Mouse (Mus musculus) lung, adult 2 months (tissue): ENCODE results near the gene Zfp995. TPM values are rescaled to one million over a fixed set of nuclear protein-coding genes. Genes with fewer than 3 reads are reported as not detected.
"Not testable (repeated sequence)": the region's sequence is repeated elsewhere in the genome, so short reads cannot be mapped to it uniquely, and the experiment has no call there.

Experiments used
- DNase-seq: peaks from one replicate; pipeline ENCODE4 v3.0.0; 2022
- H3K4me1 ChIP-seq: fragments of 200-500 bp; 2 replicates; pipeline ENCODE4 v1.6.1; 2011; ENCODE audit warnings: low read length; ENCODE audit not compliant: control insufficient read depth, insufficient read depth
- H3K4me3 ChIP-seq: fragments of 200-500 bp; replicated peaks from 2 replicates; pipeline ENCODE3; 2011; ENCODE audit warnings: low read depth, mild to moderate bottlenecking, control low read depth, low read length; ENCODE audit errors: extremely low read depth
- CTCF ChIP-seq: fragments of 200-500 bp; IDR thresholded peaks from 2 replicates; pipeline ENCODE4 v1.5.1; 2011; ENCODE audit warnings: mild to moderate bottlenecking, low read length, control low read depth; ENCODE audit not compliant: insufficient read depth
- POLR2A ChIP-seq: fragments of 200-500 bp; IDR thresholded peaks from 2 replicates; pipeline ENCODE4 v1.6.1; 2011; ENCODE audit warnings: low read depth, mild to moderate bottlenecking, control low read depth, low read length, borderline replicate concordance; ENCODE audit errors: extremely low read depth
- WGBS: fragments of 180-500 bp; shearing (Covaris S2); methylation state at CpG from one replicate; pipeline ENCODE4 v1.1.7; 2018; 5-methylcytosine and 5-hydroxymethylcytosine counted together
- polyA plus RNA-seq: library from polyadenylated mRNA; depleted of rRNA; stranded (reverse); fragments of >200 nt; gene quantifications from 2 replicates; pipeline ENCODE4 v1.2.3, GENCODE M21; 2012; rRNA removed

Zfp995 gene
- polyA plus RNA-seq = 1.5 and 1.8 TPM in 2 replicates

DNA sequence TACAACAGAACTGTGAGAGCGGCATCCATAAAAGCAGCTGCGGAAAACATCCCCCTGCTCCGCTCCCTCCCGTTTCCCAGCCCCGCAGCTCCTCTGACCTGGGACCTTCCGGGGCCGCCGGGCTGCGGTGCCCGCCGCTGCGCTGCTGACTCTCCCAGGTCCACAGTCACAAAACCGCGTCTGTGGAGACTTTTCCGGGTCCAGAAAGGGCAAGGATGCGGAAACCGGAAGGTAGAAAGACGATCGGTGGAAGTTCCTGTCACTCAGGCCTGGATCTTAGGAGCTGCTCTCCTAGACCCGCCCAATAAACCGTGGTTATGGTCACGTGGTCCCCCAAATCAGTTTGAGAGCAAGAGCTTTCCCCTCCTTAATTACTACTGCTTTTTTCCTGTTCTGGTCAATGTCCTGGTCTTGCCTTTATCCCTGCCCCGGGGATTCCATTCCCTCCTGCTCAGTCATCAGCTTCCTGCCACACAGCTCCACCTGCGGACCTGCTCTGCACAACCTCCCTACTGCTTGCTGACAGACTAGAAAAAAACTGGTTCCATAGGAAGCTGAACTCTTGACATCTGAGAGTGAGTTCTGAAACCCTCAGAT, at the start of gene Zfp995:
Gene Zfp995 (minus strand): TSS at position 471 of the 597 bp plus-strand sequence.
- WGBS = 1% methylated on average over 24 of the region's 24 CpGs

DNA sequence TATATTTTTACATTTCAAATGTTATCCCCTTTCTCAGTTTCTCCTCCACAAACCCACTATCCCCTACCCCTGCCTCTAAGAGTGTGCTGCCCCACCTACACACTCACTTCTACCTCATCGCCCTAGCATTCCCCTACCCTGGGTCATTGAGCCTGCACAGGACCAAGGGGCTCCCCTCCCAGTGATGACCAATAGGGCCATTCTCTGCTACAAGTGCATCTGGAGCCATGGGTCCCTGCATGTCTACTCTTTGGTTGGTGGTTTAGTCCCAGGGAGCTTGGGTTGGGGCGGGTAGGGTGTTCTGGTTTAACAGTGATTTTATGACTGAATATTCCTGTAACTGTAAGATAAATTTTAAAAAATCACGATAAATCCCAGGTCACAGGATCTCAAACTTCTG, 687 bp downstream of the Zfp995 start:
- WGBS = 10% methylated on average over 3 of the region's 3 CpGs
- H3K4me3 ChIP-seq = peak overlapping the region; percentile 51
- no peak for TF ChIP-seq CTCF
- H3K4me1 ChIP-seq = no peaks in the 10 kb centered on the region
- DNase-seq = no peak

More for the DNA sequence above, at the start of gene Zfp995:
- DNase-seq = peak; percentile 60
- H3K4me1 ChIP-seq = not testable (repeated sequence)
- H3K4me3 ChIP-seq = peak within 1 kb of the TSS; percentile 51

DNA sequence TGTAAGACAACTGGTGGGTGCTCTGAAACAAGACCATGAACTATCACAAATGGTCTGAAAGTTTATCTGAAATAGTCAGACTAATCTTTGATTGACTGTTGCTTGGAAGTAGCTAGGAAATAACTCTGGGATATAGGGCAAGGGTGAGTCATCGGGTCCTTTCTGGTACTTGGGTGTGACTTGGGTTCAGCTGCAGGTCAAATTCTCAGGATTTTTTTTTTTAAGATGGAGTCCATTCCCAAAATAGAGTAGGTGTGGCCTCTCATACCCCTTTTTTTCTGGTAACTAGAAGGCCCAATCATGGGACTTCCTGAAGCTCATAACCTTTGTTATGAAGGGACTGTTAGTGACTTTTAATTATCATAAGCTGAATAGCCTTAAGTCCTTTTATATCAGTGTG, 38.5 kb downstream of the Zfp995 start:
- TF ChIP-seq POLR2A = no peak
- TF ChIP-seq CTCF = no peak
- Histone ChIP-seq H3K4me3 (no peak overlapping the region), H3K4me1 (no peaks in the 10 kb centered on the region)
- WGBS = 67% methylated on average over 1 of the region's 1 CpGs
- no peak for DNase-seq

DNA sequence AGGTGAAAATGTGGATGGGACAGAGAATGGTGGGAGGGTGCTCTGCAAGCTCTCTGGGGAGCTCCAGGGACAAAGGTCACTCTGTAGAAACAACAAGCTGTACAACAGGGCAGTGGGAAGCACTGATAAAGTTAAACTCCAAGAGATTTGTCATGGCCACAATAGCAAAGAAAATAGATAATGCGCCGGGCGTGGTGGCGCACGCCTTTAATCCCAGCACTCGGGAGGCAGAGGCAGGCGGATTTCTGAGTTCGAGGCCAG, 63.5 kb downstream of the Zfp995 start:
- DNase-seq, H3K4me3 ChIP-seq, H3K4me1 ChIP-seq: not testable (repeated sequence)
- 88% methylated on average over 7 of the region's 8 CpGs for WGBS

DNA sequence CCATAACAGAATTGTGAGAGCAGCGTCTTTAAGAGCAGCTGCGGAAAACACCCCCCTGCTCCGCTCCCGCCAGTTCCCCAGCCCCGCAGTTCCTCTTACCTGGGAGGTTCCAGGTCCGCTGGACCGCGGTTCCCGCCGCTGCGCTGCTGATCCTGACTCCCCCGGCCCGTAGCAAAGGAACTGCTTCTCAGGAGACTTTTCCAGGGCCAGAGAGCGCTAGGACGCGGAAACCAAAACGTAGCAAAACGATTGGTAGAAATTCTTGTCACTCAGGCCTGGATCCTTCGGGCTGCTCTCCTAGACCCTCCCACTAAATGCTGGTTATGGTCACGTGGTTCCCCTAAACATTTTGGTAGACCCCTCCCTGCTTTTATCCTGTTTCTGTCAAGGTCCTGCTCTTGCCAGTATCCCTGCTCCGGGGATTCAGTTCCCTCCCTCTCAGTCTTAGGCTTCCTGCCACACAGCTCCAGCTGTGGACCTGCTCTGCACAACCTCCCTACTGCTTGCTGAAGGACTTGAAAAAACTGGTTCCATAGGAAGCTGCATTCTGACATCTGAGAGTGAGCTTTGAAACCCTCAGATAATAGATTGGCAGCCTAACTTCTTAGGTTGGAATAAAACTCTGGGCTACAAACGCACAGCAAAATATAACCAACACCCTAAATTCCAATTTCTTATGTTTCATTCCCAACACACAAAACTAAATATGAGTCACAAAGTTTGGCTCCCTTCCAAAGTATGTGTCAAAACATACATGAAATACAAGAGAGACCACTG, 64.0 kb downstream of the Zfp995 start, which contains the start of gene Zfp820:
Gene Zfp820 (minus strand): TSS at position 228 of the 777 bp plus-strand sequence.
- no peaks in the 10 kb centered on the region for H3K4me1 ChIP-seq
- 3% methylated on average over 22 of the region's 22 CpGs for WGBS
- no peak for TF ChIP-seq POLR2A
- no peak for TF ChIP-seq CTCF
- DNase-seq = peak; percentile 49
- H3K4me3 ChIP-seq = peak within 1 kb of the TSS; percentile 72

DNA sequence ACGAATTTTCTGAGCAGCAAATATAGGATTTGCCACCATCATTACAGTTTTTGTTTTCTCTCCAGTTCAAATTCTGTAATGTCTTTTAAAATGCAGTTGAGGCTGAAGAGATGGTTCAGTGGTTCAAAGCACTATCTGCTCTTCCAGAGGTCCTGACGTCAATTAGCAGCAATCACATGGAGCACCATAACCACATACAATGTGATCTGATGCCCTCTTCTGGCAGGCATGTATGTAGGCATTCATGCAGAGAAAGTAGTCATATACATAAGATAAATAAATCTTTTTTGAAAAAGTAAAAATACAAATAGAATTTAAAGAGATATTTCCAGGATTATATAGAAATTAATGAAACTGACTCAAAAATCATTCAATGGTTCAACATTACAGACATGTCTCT, 71.2 kb downstream of the Zfp995 start:
- TF ChIP-seq CTCF = no peak
- no peak for TF ChIP-seq POLR2A
- no peak overlapping the region for H3K4me3 ChIP-seq
- WGBS = 60% methylated on average over 2 of the region's 2 CpGs
- no peak for DNase-seq
- H3K4me1 ChIP-seq = no peaks in the 10 kb centered on the region

Other genes starting within 250 kb of the Zfp995 start
- not detected in 2 replicates for gene Gm10226, start 218.1 kb downstream of the Zfp995 start, polyA plus RNA-seq
- gene Zfp760, start 202.2 kb downstream of the Zfp995 start, polyA plus RNA-seq = 0.69 and 1.4 TPM in 2 replicates
- 1.4 and 2.5 TPM in 2 replicates for gene Zfp229, start 179.1 kb downstream of the Zfp995 start, polyA plus RNA-seq
- gene Zfp820, start 64.2 kb downstream of the Zfp995 start, polyA plus RNA-seq = 0.09 and 0.22 TPM in 2 replicates
- gene Zfp942, start 52.5 kb upstream of the Zfp995 start, polyA plus RNA-seq = 1.1 and 1.6 TPM in 2 replicates
- gene Zfp943, start 52.6 kb upstream of the Zfp995 start, polyA plus RNA-seq = 3.2 and 3.5 TPM in 2 replicates